Comparison of ENCODE assay signal across 23 mouse cellular contexts in genomic region chr2:144719718-144720117, GRCm38 (mm10).
DNase-seq lines count a peak whose midpoint lies in the region; ATAC-seq and TF ChIP-seq lines count a peak whose summit lies in the region.
"Had no signal": no experiment of that assay in that cellular context is flagged by ENCODE, and none has a peak within 500 bp of the region (broad histone marks: within the 10 kb centered on the region; RNA-seq: fewer than 3 reads in every experiment).

No protein-coding gene starts in this region.

- no peaks in the 10 kb centered on the region for H3K36me3 ChIP-seq in forebrain, embryonic 14.5 days (ENCODE audit: control insufficient read depth, insufficient read depth, low read length)
- no peaks in the 10 kb centered on the region for H3K36me3 ChIP-seq in forebrain, embryonic 10.5 days (replicated peaks)
- no peaks in the 10 kb centered on the region for H3K36me3 ChIP-seq in liver, embryonic 16.5 days (ENCODE audit: control insufficient read depth, insufficient read depth)
- H3K36me3 ChIP-seq in liver, embryonic 11.5 days (ENCODE audit: control insufficient read depth, insufficient read depth, low read length), result no peaks in the 10 kb centered on the region
- no peaks in the 10 kb centered on the region for H3K36me3 ChIP-seq in macrophage (ENCODE audit: inconsistent target)
- no peaks in the 10 kb centered on the region for H3K36me3 ChIP-seq in midbrain, embryonic 10.5 days
- H3K36me3 ChIP-seq: embryonic facial prominence, embryonic 12.5 days; heart, embryonic 10.5 days; hindbrain, embryonic 10.5 days; limb, embryonic 15.5 days; midbrain, embryonic 13.5 days had no signal

- no peak for TF ChIP-seq POLR2A in bone marrow, adult 2 months (IDR thresholded peaks at IDR 0.05; ENCODE audit: borderline replicate concordance, control insufficient read depth, low read depth, low read length)

- ATAC-seq in forebrain, embryonic 14.5 days, result no peak
- peak; percentile 33; the same call in 1 of the 2 replicates for ATAC-seq in liver, embryonic 16.5 days (ENCODE audit: low read depth)
- no peak for ATAC-seq in liver, embryonic 11.5 days (replicated peaks; ENCODE audit: low FRiP score)
- ATAC-seq: CD4-positive, CD25-positive, alpha-beta regulatory T cell, adult 4 months; midbrain, embryonic 13.5 days had no signal

- H3K27ac ChIP-seq in forebrain, embryonic 14.5 days (ENCODE audit: low read depth, low read length), result no peak overlapping the region
- no peak overlapping the region for H3K27ac ChIP-seq in forebrain, embryonic 10.5 days
- no peak overlapping the region; the same call in 1 of the 2 replicates for H3K27ac ChIP-seq in liver, embryonic 16.5 days (ENCODE audit: low read length)
- no peak overlapping the region for H3K27ac ChIP-seq in liver, embryonic 11.5 days (ENCODE audit: low read depth, low read length)
- peak overlapping the region; percentile 93 for H3K27ac ChIP-seq in bone marrow, adult 2 months (ENCODE audit: control insufficient read depth, insufficient read depth, low read depth, low read length, poor library complexity)
- H3K27ac ChIP-seq in macrophage, result peak overlapping the region; percentile 77
- H3K27ac ChIP-seq in midbrain, embryonic 10.5 days (replicated peaks), result no peak overlapping the region
- H3K27ac ChIP-seq: embryonic facial prominence, embryonic 12.5 days; heart, embryonic 10.5 days; kidney, postnatal 0 days; midbrain, embryonic 13.5 days had no signal

- no peaks in the 10 kb centered on the region for H3K27me3 ChIP-seq in forebrain, embryonic 14.5 days (replicated peaks; ENCODE audit: control insufficient read depth, insufficient read depth, low read length)
- H3K27me3 ChIP-seq in forebrain, embryonic 10.5 days (ENCODE audit: poor library complexity, severe bottlenecking), result no peaks in the 10 kb centered on the region
- H3K27me3 ChIP-seq in liver, embryonic 16.5 days (ENCODE audit: control insufficient read depth, insufficient read depth, low read depth, low read length), result no peaks in the 10 kb centered on the region
- no peaks in the 10 kb centered on the region for H3K27me3 ChIP-seq in liver, embryonic 11.5 days (replicated peaks; ENCODE audit: control insufficient read depth, insufficient read depth, low read length)
- H3K27me3 ChIP-seq in midbrain, embryonic 10.5 days (ENCODE audit: low read depth, poor library complexity, severe bottlenecking), result no peaks in the 10 kb centered on the region
- H3K27me3 ChIP-seq: embryonic facial prominence, embryonic 12.5 days; limb, embryonic 15.5 days; midbrain, embryonic 13.5 days had no signal

- no peak overlapping the region for H3K4me3 ChIP-seq in forebrain, embryonic 14.5 days (ENCODE audit: low read depth, low read length)
- H3K4me3 ChIP-seq in forebrain, embryonic 10.5 days, result no peak overlapping the region
- H3K4me3 ChIP-seq in liver, embryonic 16.5 days (ENCODE audit: low read depth, low read length), result no peak overlapping the region
- no peak overlapping the region for H3K4me3 ChIP-seq in liver, embryonic 11.5 days (ENCODE audit: low read depth, low read length)
- no peak overlapping the region for H3K4me3 ChIP-seq in bone marrow, adult 2 months (replicated peaks; ENCODE audit: control insufficient read depth, low read depth, low read length)
- H3K4me3 ChIP-seq in macrophage (ENCODE audit: inconsistent target), result no peak overlapping the region
- no peak overlapping the region for H3K4me3 ChIP-seq in midbrain, embryonic 10.5 days
- H3K4me3 ChIP-seq: embryonic facial prominence, embryonic 12.5 days; heart, embryonic 10.5 days; hindbrain, embryonic 10.5 days; limb, embryonic 15.5 days; midbrain, embryonic 13.5 days had no signal

- H3K4me1 ChIP-seq in forebrain, embryonic 14.5 days (ENCODE audit: control insufficient read depth, insufficient read depth, low read length), result peaks cover 7% of the 10 kb centered on the region
- H3K4me1 ChIP-seq in forebrain, embryonic 10.5 days, result peaks cover 19% of the 10 kb centered on the region
- no peaks in the 10 kb centered on the region for H3K4me1 ChIP-seq in liver, embryonic 16.5 days (ENCODE audit: control insufficient read depth, low read depth, low read length)
- H3K4me1 ChIP-seq in liver, embryonic 11.5 days (replicated peaks; ENCODE audit: control insufficient read depth, insufficient read depth, low read length), result no peaks in the 10 kb centered on the region
- H3K4me1 ChIP-seq in bone marrow, adult 2 months (ENCODE audit: control insufficient read depth, insufficient read depth, low read length), result no peaks in the 10 kb centered on the region; the same call in 1 of the 2 replicates
- peaks cover 27% of the 10 kb centered on the region for H3K4me1 ChIP-seq in midbrain, embryonic 10.5 days

- WGBS in forebrain, embryonic 14.5 days, result 70% methylated on average over 4 of the region's 4 CpGs
- WGBS in forebrain, embryonic 10.5 days, result 89% methylated on average over 4 of the region's 4 CpGs
- 55% methylated on average over 4 of the region's 4 CpGs for WGBS in liver, embryonic 16.5 days (ENCODE audit: insufficient replicate concordance)
- 73% methylated on average over 4 of the region's 4 CpGs for WGBS in liver, embryonic 11.5 days
- WGBS in bone marrow, adult 2 months, result 49% methylated on average over 4 of the region's 4 CpGs
- 56% methylated on average over 4 of the region's 4 CpGs for WGBS in macrophage (ENCODE audit: missing documents)
- WGBS in midbrain, embryonic 10.5 days, result 83% methylated on average over 4 of the region's 4 CpGs

- H3K9ac ChIP-seq in forebrain, embryonic 14.5 days (ENCODE audit: low read length), result no peak overlapping the region
- H3K9ac ChIP-seq in liver, embryonic 16.5 days (ENCODE audit: low read depth, low read length), result no peak overlapping the region
- no peak overlapping the region for H3K9ac ChIP-seq in liver, embryonic 11.5 days (ENCODE audit: low read depth, low read length)
- H3K9ac ChIP-seq: embryonic facial prominence, embryonic 12.5 days; limb, embryonic 15.5 days; lung, embryonic 14.5 days; midbrain, embryonic 13.5 days had no signal

- DNase-seq in forebrain, embryonic 14.5 days (ENCODE audit: low spot score), result peak; percentile 14
- DNase-seq in forebrain, embryonic 10.5 days (ENCODE audit: extremely low spot score, low spot score), result no peak
- no peak for DNase-seq in liver, embryonic 11.5 days (ENCODE audit: low spot score)
- DNase-seq in midbrain, embryonic 10.5 days (ENCODE audit: low spot score), result no peak
- no peak for DNase-seq in urinary bladder, adult 2 months (ENCODE audit: low spot score)
- DNase-seq: adrenal gland, postnatal 25 days; cerebellum, adult 18-20 months; cerebellum, postnatal 14 days; kidney, adult 18-20 months; left cerebral cortex, postnatal 4 days; right cerebral cortex, postnatal 14 days; thymus, postnatal 14 days had no signal

- H3K4me2 ChIP-seq in forebrain, embryonic 14.5 days (ENCODE audit: low read length), result no peak overlapping the region
- no peak overlapping the region for H3K4me2 ChIP-seq in liver, embryonic 16.5 days (ENCODE audit: low read depth, low read length)
- H3K4me2 ChIP-seq in liver, embryonic 11.5 days, result no peak overlapping the region
- H3K4me2 ChIP-seq: embryonic facial prominence, embryonic 12.5 days; limb, embryonic 15.5 days; lung, embryonic 14.5 days; midbrain, embryonic 13.5 days had no signal

- no peaks in the 10 kb centered on the region for H3K79me2 ChIP-seq in macrophage (ENCODE audit: inconsistent target)

- H3K9me3 ChIP-seq in forebrain, embryonic 14.5 days (replicated peaks; ENCODE audit: control insufficient read depth, low read length), result no peaks in the 10 kb centered on the region
- H3K9me3 ChIP-seq in forebrain, embryonic 10.5 days, result no peaks in the 10 kb centered on the region
- no peaks in the 10 kb centered on the region for H3K9me3 ChIP-seq in liver, embryonic 16.5 days (replicated peaks; ENCODE audit: control insufficient read depth, low read length)
- no peaks in the 10 kb centered on the region for H3K9me3 ChIP-seq in liver, embryonic 11.5 days (ENCODE audit: control insufficient read depth, low read length)
- H3K9me3 ChIP-seq in midbrain, embryonic 10.5 days (replicated peaks), result no peaks in the 10 kb centered on the region
- H3K9me3 ChIP-seq: embryonic facial prominence, embryonic 12.5 days; heart, embryonic 10.5 days; hindbrain, embryonic 10.5 days; limb, embryonic 15.5 days; midbrain, embryonic 13.5 days had no signal

- no peak for TF ChIP-seq CTCF in bone marrow, adult 2 months (IDR thresholded peaks at IDR 0.05; ENCODE audit: control insufficient read depth, insufficient read depth, low read length)

Comparison
In these comparisons a context has a peak if more than half of its experiments do, and no peak if none do; other contexts are left out.
1. H3K27ac ChIP-seq: peak in bone marrow, adult 2 months (single experiment) and macrophage (single experiment); none in forebrain, embryonic 14.5 days (single experiment), forebrain, embryonic 10.5 days (single experiment), liver, embryonic 16.5 days (single experiment), liver, embryonic 11.5 days (single experiment) and midbrain, embryonic 10.5 days (single experiment).